15 mouse cellular contexts compared by ENCODE assay signal in the genomic region with DNA sequence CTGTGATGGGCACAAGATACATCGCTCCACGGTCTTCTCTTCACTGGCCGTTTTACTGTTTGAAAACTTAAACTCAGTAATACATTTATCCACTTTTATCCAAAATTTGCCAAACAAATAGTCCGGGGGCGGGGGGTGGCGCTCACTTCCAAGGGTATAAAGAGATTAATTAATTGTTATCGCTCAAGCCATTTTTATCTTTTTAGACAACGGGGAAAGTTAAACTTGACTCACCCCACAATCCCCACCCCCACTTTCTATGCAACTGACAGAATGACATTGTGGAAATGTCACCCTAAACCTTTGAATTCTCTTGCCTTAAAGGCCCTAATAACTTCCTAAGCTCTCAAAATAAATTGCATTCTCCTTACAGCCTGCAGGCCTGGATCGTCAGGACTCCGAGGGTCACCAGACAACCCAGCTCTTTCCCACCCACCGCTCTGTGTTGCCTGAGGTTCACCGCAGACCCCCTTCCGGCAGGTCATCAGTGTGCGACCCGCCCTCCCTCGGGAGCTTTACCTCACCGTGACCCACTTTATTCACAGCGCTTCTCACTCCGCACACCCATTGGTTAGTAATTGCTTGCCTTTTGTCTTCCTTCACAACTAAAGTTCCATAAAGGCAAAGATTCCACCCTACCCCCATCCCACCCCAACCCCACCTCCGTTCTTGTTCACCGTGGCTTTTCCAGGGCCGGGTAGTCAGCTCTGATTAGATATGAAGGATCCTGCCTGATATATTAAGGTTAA.
A peak's percentile ranks its signal among the peaks of the same experiment; 100 is the strongest.
DNase-seq lines count a peak whose midpoint lies in the region; ATAC-seq and TF ChIP-seq lines count a peak whose summit lies in the region.
"Had no signal": no experiment of that assay in that cellular context is flagged by ENCODE, and none has a peak within 500 bp of the region (broad histone marks: within the 10 kb centered on the region; RNA-seq: fewer than 3 reads in every experiment).

No protein-coding gene starts in this region.

- ATAC-seq in forebrain, embryonic 11.5 days (replicated peaks; ENCODE audit: low FRiP score) = peak; percentile 48
- ATAC-seq in forebrain, embryonic 13.5 days = no peak
- ATAC-seq in kidney, postnatal 0 days (replicated peaks; ENCODE audit: low FRiP score, low read depth) = 0 out of 2 replicates have a peak, but pooled peaks have one; percentile 25

- intact Hi-C loops in heart, postnatal 14 days (cut with DNase I) = no loop called here

- H3K27me3 ChIP-seq in forebrain, embryonic 11.5 days (ENCODE audit: control insufficient read depth, insufficient read depth, low read length) = no peaks in the 10 kb centered on the region
- H3K27me3 ChIP-seq in forebrain, embryonic 13.5 days = no peaks in the 10 kb centered on the region
- no peaks in the 10 kb centered on the region for H3K27me3 ChIP-seq in kidney, postnatal 0 days (ENCODE audit: insufficient read depth, low read length)
- H3K27me3 ChIP-seq: embryonic facial prominence, embryonic 12.5 days; heart, embryonic 13.5 days; liver, embryonic 13.5 days had no signal

- 0 out of 2 replicates have a peak, but pooled peaks cover 2% of the 10 kb centered on the region for H3K4me1 ChIP-seq in forebrain, embryonic 11.5 days (replicated peaks; ENCODE audit: control insufficient read depth, insufficient read depth, low read length)
- H3K4me1 ChIP-seq in forebrain, embryonic 13.5 days = 0 out of 2 replicates have a peak, but pooled peaks cover 6% of the 10 kb centered on the region
- H3K4me1 ChIP-seq in kidney, postnatal 0 days (replicated peaks; ENCODE audit: insufficient read depth, low read length) = no peaks in the 10 kb centered on the region; the same call in 1 of the 2 replicates

- DNase-seq in forebrain, embryonic 11.5 days (ENCODE audit: low spot score) = no peak
- no peak for DNase-seq in kidney, postnatal 0 days (ENCODE audit: low spot score)
- no peak for DNase-seq in kidney, postnatal 25 days
- peak; percentile 18 for DNase-seq in WW6 (ENCODE audit: low read depth, low spot score)
- peak; percentile 65 for DNase-seq in retina, postnatal 1 day
- no peak for DNase-seq in heart, postnatal 14 days
- no peak for DNase-seq in cerebellum, postnatal 10 days
- DNase-seq: cerebellum, adult 8-10 months; gastrocnemius, postnatal 25 days; liver, embryonic 13.5 days; lung, postnatal 14 days had no signal

- H3K36me3 ChIP-seq in forebrain, embryonic 11.5 days (ENCODE audit: control insufficient read depth, insufficient read depth, low read length) = no peaks in the 10 kb centered on the region
- H3K36me3 ChIP-seq in forebrain, embryonic 13.5 days (ENCODE audit: poor library complexity, severe bottlenecking) = no peaks in the 10 kb centered on the region
- H3K36me3 ChIP-seq in kidney, postnatal 0 days (ENCODE audit: insufficient read depth, low read length) = no peaks in the 10 kb centered on the region
- H3K36me3 ChIP-seq: embryonic facial prominence, embryonic 12.5 days; heart, embryonic 13.5 days; liver, embryonic 13.5 days had no signal

- H3K27ac ChIP-seq in forebrain, embryonic 11.5 days (ENCODE audit: low read depth, low read length) = no peak overlapping the region
- H3K27ac ChIP-seq in forebrain, embryonic 13.5 days = no peak overlapping the region
- H3K27ac ChIP-seq in kidney, postnatal 0 days = no peak overlapping the region
- H3K27ac ChIP-seq: embryonic facial prominence, embryonic 12.5 days; heart, embryonic 13.5 days had no signal

- no peak overlapping the region for H3K9ac ChIP-seq in forebrain, embryonic 11.5 days (ENCODE audit: low read length)
- H3K9ac ChIP-seq in forebrain, embryonic 13.5 days = no peak overlapping the region
- H3K9ac ChIP-seq in kidney, postnatal 0 days (ENCODE audit: low read depth, low read length) = no peak overlapping the region
- H3K9ac ChIP-seq: embryonic facial prominence, embryonic 12.5 days; heart, embryonic 13.5 days; liver, embryonic 13.5 days had no signal

- H3K4me3 ChIP-seq in forebrain, embryonic 11.5 days (ENCODE audit: low read depth, low read length) = no peak overlapping the region
- no peak overlapping the region for H3K4me3 ChIP-seq in forebrain, embryonic 13.5 days
- no peak overlapping the region for H3K4me3 ChIP-seq in kidney, postnatal 0 days (replicated peaks; ENCODE audit: low read depth, low read length)
- H3K4me3 ChIP-seq: embryonic facial prominence, embryonic 12.5 days; heart, embryonic 13.5 days; layer of hippocampus, adult 2 months; liver, embryonic 13.5 days had no signal

- H3K9me3 ChIP-seq in forebrain, embryonic 11.5 days (ENCODE audit: control insufficient read depth, low read length) = no peaks in the 10 kb centered on the region
- H3K9me3 ChIP-seq in forebrain, embryonic 13.5 days (replicated peaks) = no peaks in the 10 kb centered on the region
- H3K9me3 ChIP-seq in kidney, postnatal 0 days (replicated peaks; ENCODE audit: low read length) = no peaks in the 10 kb centered on the region
- H3K9me3 ChIP-seq: embryonic facial prominence, embryonic 12.5 days; heart, embryonic 13.5 days; liver, embryonic 13.5 days had no signal

- H3K4me2 ChIP-seq in forebrain, embryonic 11.5 days (ENCODE audit: low read depth, low read length, severe bottlenecking) = no peak overlapping the region
- no peak overlapping the region for H3K4me2 ChIP-seq in forebrain, embryonic 13.5 days
- peak overlapping the region; percentile 3; the same call in 1 of the 2 replicates for H3K4me2 ChIP-seq in kidney, postnatal 0 days (ENCODE audit: low read length)
- H3K4me2 ChIP-seq: embryonic facial prominence, embryonic 12.5 days; heart, embryonic 13.5 days; liver, embryonic 13.5 days had no signal

- 56% methylated on average over 22 of the region's 22 CpGs for WGBS in forebrain, embryonic 11.5 days
- WGBS in forebrain, embryonic 13.5 days = 53% methylated on average over 22 of the region's 22 CpGs
- WGBS in kidney, postnatal 0 days = 58% methylated on average over 22 of the region's 22 CpGs

- no peak for TF ChIP-seq CTCF in kidney, postnatal 0 days (IDR thresholded peaks at IDR 0.05; ENCODE audit: low read depth)

Comparison
In these comparisons a context has a peak if more than half of its experiments do, and no peak if none do; other contexts are left out.
1. DNase-seq: peak in WW6 (single experiment) and retina, postnatal 1 day (single experiment); none in forebrain, embryonic 11.5 days (single experiment), kidney, postnatal 0 days (single experiment), kidney, postnatal 25 days (0 of 2), heart, postnatal 14 days (0 of 2) and cerebellum, postnatal 10 days (0 of 2).